In genomic region chr6:125423099-125423498, GRCm38 (mm10) we compare ENCODE assay signal across 9 mouse cellular contexts. TPM values are rescaled to one million over a fixed set of nuclear protein-coding genes. Genes with fewer than 3 reads are reported as not detected.
DNase-seq lines count a peak whose midpoint lies in the region; ATAC-seq and TF ChIP-seq lines count a peak whose summit lies in the region.
"Had no signal": no experiment of that assay in that cellular context is flagged by ENCODE, and none has a peak within 500 bp of the region (broad histone marks: within the 10 kb centered on the region; RNA-seq: fewer than 3 reads in every experiment).

No protein-coding gene starts in this region.

- no peak overlapping the region; the same call in 1 of the 2 replicates for H3K4me2 ChIP-seq in forebrain, embryonic 14.5 days (ENCODE audit: low read length)
- H3K4me2 ChIP-seq in lung, embryonic 16.5 days (ENCODE audit: low read depth, low read length): peak overlapping the region; percentile 46
- H3K4me2 ChIP-seq in limb, embryonic 12.5 days: peak overlapping the region; percentile 41
- H3K4me2 ChIP-seq in stomach, embryonic 14.5 days (replicated peaks; ENCODE audit: low read depth, low read length): peak overlapping the region; percentile 27; the same call in 1 of the 2 replicates

- no peak overlapping the region for H3K27ac ChIP-seq in forebrain, embryonic 10.5 days
- no peak overlapping the region for H3K27ac ChIP-seq in forebrain, embryonic 14.5 days (ENCODE audit: low read depth, low read length)
- 0 out of 2 replicates have a peak overlapping the region, but pooled peaks have one; percentile 25 for H3K27ac ChIP-seq in lung, embryonic 16.5 days (ENCODE audit: low read length)
- H3K27ac ChIP-seq in limb, embryonic 12.5 days: peak overlapping the region; percentile 62; the same call in 1 of the 2 replicates
- peak overlapping the region; percentile 34; the same call in 1 of the 2 replicates for H3K27ac ChIP-seq in stomach, embryonic 14.5 days (ENCODE audit: low read length)
- no peak overlapping the region for H3K27ac ChIP-seq in layer of hippocampus, adult 2 months

- H3K9ac ChIP-seq in forebrain, embryonic 14.5 days (ENCODE audit: low read length): no peak overlapping the region
- H3K9ac ChIP-seq in lung, embryonic 16.5 days (ENCODE audit: low read length): peak overlapping the region; percentile 17; the same call in 1 of the 2 replicates
- no peak overlapping the region for H3K9ac ChIP-seq in limb, embryonic 12.5 days (replicated peaks)
- H3K9ac ChIP-seq in stomach, embryonic 14.5 days (replicated peaks; ENCODE audit: low read depth, low read length): no peak overlapping the region

- ATAC-seq in forebrain, embryonic 14.5 days: no peak
- ATAC-seq in lung, embryonic 16.5 days (ENCODE audit: low read depth): no peak
- ATAC-seq in limb, embryonic 12.5 days (ENCODE audit: insufficient number of reproducible peaks, insufficient read depth, low FRiP score, low TSS enrichment, low read depth): no peak
- ATAC-seq in stomach, embryonic 14.5 days (ENCODE audit: insufficient number of reproducible peaks, insufficient read depth, low FRiP score, low read depth): no peak

- no peaks in the 10 kb centered on the region for H3K36me3 ChIP-seq in forebrain, embryonic 10.5 days (replicated peaks)
- no peaks in the 10 kb centered on the region for H3K36me3 ChIP-seq in forebrain, embryonic 14.5 days (ENCODE audit: control insufficient read depth, insufficient read depth, low read length)
- H3K36me3 ChIP-seq in lung, embryonic 16.5 days (ENCODE audit: control insufficient read depth, insufficient read depth, low read length): no peaks in the 10 kb centered on the region
- no peaks in the 10 kb centered on the region for H3K36me3 ChIP-seq in limb, embryonic 12.5 days
- no peaks in the 10 kb centered on the region for H3K36me3 ChIP-seq in stomach, embryonic 14.5 days (ENCODE audit: control insufficient read depth, insufficient read depth, low read length)

- DNase-seq in forebrain, embryonic 10.5 days (ENCODE audit: extremely low spot score, low spot score): no peak
- DNase-seq in forebrain, embryonic 14.5 days (ENCODE audit: low spot score): no peak
- DNase-seq in lung, postnatal 4 days: no peak
- no peak for DNase-seq in cerebellum, adult 9-10 months
- no peak for DNase-seq in layer of hippocampus, adult 2 months (ENCODE audit: low spot score in 2 of 2)

- WGBS in forebrain, embryonic 10.5 days: 39% methylated on average over 3 of the region's 3 CpGs
- 43% methylated on average over 3 of the region's 3 CpGs for WGBS in forebrain, embryonic 14.5 days
- WGBS in lung, embryonic 16.5 days: 36% methylated on average over 3 of the region's 3 CpGs
- WGBS in limb, embryonic 12.5 days: 56% methylated on average over 3 of the region's 3 CpGs
- 41% methylated on average over 3 of the region's 3 CpGs for WGBS in stomach, embryonic 14.5 days

- H3K4me1 ChIP-seq in forebrain, embryonic 10.5 days: peaks cover 39% of the 10 kb centered on the region
- peaks cover 4% of the 10 kb centered on the region; the same call in 1 of the 2 replicates for H3K4me1 ChIP-seq in forebrain, embryonic 14.5 days (ENCODE audit: control insufficient read depth, insufficient read depth, low read length)
- H3K4me1 ChIP-seq in lung, embryonic 16.5 days (replicated peaks; ENCODE audit: control insufficient read depth, insufficient read depth, low read length): peaks cover 8% of the 10 kb centered on the region
- peaks cover 42% of the 10 kb centered on the region for H3K4me1 ChIP-seq in limb, embryonic 12.5 days (replicated peaks)
- H3K4me1 ChIP-seq in stomach, embryonic 14.5 days (ENCODE audit: control insufficient read depth, insufficient read depth, low read length): peaks cover 17% of the 10 kb centered on the region

- TF ChIP-seq CTCF in layer of hippocampus, adult 2 months (conservative IDR thresholded peaks at IDR 0.05): no peak

- peaks cover 20% of the 10 kb centered on the region for H3K27me3 ChIP-seq in forebrain, embryonic 10.5 days (ENCODE audit: poor library complexity, severe bottlenecking)
- no peaks in the 10 kb centered on the region for H3K27me3 ChIP-seq in forebrain, embryonic 14.5 days (replicated peaks; ENCODE audit: control insufficient read depth, insufficient read depth, low read length)
- H3K27me3 ChIP-seq in lung, embryonic 16.5 days (ENCODE audit: control insufficient read depth, insufficient read depth, low read depth, low read length): no peaks in the 10 kb centered on the region
- peaks cover 3% of the 10 kb centered on the region; the same call in 1 of the 2 replicates for H3K27me3 ChIP-seq in limb, embryonic 12.5 days
- H3K27me3 ChIP-seq in stomach, embryonic 14.5 days (ENCODE audit: control insufficient read depth, insufficient read depth, low read length): no peaks in the 10 kb centered on the region

- no peaks in the 10 kb centered on the region for H3K9me3 ChIP-seq in forebrain, embryonic 10.5 days
- H3K9me3 ChIP-seq in forebrain, embryonic 14.5 days (replicated peaks; ENCODE audit: control insufficient read depth, low read length): no peaks in the 10 kb centered on the region
- H3K9me3 ChIP-seq in lung, embryonic 16.5 days (ENCODE audit: control insufficient read depth, low read length): no peaks in the 10 kb centered on the region
- H3K9me3 ChIP-seq in limb, embryonic 12.5 days: no peaks in the 10 kb centered on the region
- H3K9me3 ChIP-seq in stomach, embryonic 14.5 days (ENCODE audit: control insufficient read depth, low read depth, low read length): no peaks in the 10 kb centered on the region

- H3K4me3 ChIP-seq in forebrain, embryonic 10.5 days: peak overlapping the region; percentile 44
- H3K4me3 ChIP-seq in forebrain, embryonic 14.5 days (ENCODE audit: low read depth, low read length): no peak overlapping the region
- H3K4me3 ChIP-seq in lung, embryonic 16.5 days (ENCODE audit: low read length): no peak overlapping the region; the same call in 1 of the 2 replicates
- no peak overlapping the region for H3K4me3 ChIP-seq in limb, embryonic 12.5 days (replicated peaks)
- no peak overlapping the region for H3K4me3 ChIP-seq in stomach, embryonic 14.5 days (ENCODE audit: low read depth, low read length)
- no peak overlapping the region for H3K4me3 ChIP-seq in layer of hippocampus, adult 2 months

RNA-seq across cellular contexts. Expression of gene Plekhg6, which starts 42.5 kb away (rescaled TPM):
- polyA plus RNA-seq in forebrain, embryonic 10.5 days (2016; fragmentation: Nextera tagmentation; extraction: Ambion mirVana): 0.07 TPM in 2 replicates
- 0.16 TPM in 1 of 2 replicates, not detected in the other for polyA plus RNA-seq in forebrain, embryonic 14.5 days (2014; fragmentation: Nextera tagmentation; extraction: Ambion mirVana)
- polyA plus RNA-seq in lung, embryonic 16.5 days (2015; fragmentation: Nextera tagmentation; extraction: Ambion mirVana): 0.49 and 0.99 TPM in 2 replicates
- polyA plus RNA-seq in limb, embryonic 12.5 days (2016; fragmentation: Nextera tagmentation; extraction: Ambion mirVana): 0.41 and 0.46 TPM in 2 replicates
- 1.7 and 2.1 TPM in 2 replicates for polyA plus RNA-seq in stomach, embryonic 14.5 days (2014; fragmentation: Nextera tagmentation; extraction: Ambion mirVana)
- under 1 TPM in 1 of 2 experiments, not detected in 1; 0.17 TPM for total RNA-seq in layer of hippocampus, adult 2 months (2021)
- total RNA-seq: heart, adult 18-20 months had no signal

Comparison
In these comparisons a context has a peak if more than half of its experiments do, and no peak if none do; other contexts are left out.
1. H3K27ac ChIP-seq: peak in lung, embryonic 16.5 days (single experiment), limb, embryonic 12.5 days (single experiment) and stomach, embryonic 14.5 days (single experiment); none in forebrain, embryonic 10.5 days (single experiment), forebrain, embryonic 14.5 days (single experiment) and layer of hippocampus, adult 2 months (single experiment).